Mouse (Mus musculus): ENCODE data around the gene Secisbp2l. TPM values are rescaled to one million over a fixed set of nuclear protein-coding genes. Genes with fewer than 3 reads are reported as not detected.

The Secisbp2l gene
- polyA plus RNA-seq, 1 experiment, result 44.6 TPM

DNA sequence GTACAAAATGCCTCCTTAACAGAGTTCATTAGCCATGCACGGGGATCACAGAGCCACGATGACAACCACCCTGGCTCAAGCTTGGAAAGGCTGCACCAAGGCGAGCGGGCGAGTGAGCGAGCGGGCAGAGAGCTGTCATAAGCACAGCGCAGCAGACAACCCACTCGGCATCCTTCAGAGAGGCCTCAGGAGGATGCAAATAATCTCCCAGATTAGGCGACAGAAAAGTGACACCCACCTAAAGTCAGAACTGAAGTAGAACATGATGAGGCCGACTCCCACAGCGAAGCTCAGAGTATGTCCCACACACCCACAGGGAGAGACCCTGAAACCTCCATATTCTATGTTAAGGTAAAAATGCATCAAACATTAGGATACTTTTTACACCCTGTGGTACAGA is 4.3 kb downstream of the Secisbp2l start:
- WGBS, result 58% methylated on average over 12 of the region's 12 CpGs
- no peak overlapping the region for H3K4me3 ChIP-seq (ENCODE audit: insufficient read depth, low read depth, low read length)
- peaks cover 6% of the 10 kb centered on the region for H3K4me1 ChIP-seq (ENCODE audit: control insufficient read depth, insufficient read depth, low read length)
- no peak overlapping the region for H3K27ac ChIP-seq (ENCODE audit: insufficient read depth, low read depth, low read length)
- TF ChIP-seq POLR2A (IDR thresholded peaks at IDR 0.05; ENCODE audit: insufficient read depth, low read depth, low read length), result no peak
- TF ChIP-seq CTCF (IDR thresholded peaks at IDR 0.05; ENCODE audit: insufficient read depth, low read depth, low read length), result no peak

DNA sequence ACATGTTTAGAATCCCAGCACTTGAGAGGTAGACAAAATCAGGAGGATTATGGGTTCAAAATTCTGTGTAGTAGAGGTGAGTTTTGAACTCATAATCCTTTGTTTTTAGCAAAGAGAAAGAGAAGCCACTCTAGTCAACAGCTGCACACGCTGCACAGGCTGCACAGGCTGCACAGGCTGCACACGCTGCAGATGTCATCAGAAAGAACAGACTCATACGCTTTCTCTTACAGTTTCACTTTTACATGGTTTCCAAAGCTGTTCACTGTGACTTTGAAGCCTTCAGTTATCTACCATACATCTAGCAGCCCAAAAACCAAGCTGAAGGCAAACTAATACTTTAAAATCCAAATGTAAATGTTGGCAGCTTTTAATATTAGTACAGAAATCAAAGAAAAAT is 5.7 kb downstream of the Secisbp2l start:
- peaks cover 6% of the 10 kb centered on the region for H3K4me1 ChIP-seq (ENCODE audit: control insufficient read depth, insufficient read depth, low read length)
- no peak for TF ChIP-seq CTCF (IDR thresholded peaks at IDR 0.05; ENCODE audit: insufficient read depth, low read depth, low read length)
- no peak for TF ChIP-seq POLR2A (IDR thresholded peaks at IDR 0.05; ENCODE audit: insufficient read depth, low read depth, low read length)
- WGBS, result 86% methylated on average over 3 of the region's 3 CpGs
- H3K4me3 ChIP-seq (ENCODE audit: insufficient read depth, low read depth, low read length), result no peak overlapping the region
- no peak overlapping the region for H3K27ac ChIP-seq (ENCODE audit: insufficient read depth, low read depth, low read length)

DNA sequence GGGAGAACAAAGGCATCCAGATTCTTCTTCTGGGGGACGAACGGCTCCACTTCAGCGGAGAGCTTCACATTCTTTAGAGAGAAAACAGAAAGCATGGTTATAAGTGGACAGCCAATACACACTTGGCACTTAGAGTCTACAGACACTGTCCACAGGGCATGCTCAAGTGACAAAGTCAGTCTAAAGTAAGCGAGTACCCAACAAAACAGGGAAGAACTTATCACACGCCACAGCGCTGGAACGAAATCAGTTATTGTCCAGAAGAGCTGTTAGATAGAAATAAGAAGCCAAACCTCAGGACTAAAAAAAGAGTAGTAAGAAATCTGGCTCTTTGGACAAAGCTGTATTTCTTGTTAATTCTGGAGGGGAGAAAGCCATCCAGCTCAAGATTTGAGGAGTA is 7.0 kb downstream of the Secisbp2l start:
- TF ChIP-seq POLR2A (IDR thresholded peaks at IDR 0.05; ENCODE audit: insufficient read depth, low read depth, low read length) (no peak), CTCF (IDR thresholded peaks at IDR 0.05; ENCODE audit: insufficient read depth, low read depth, low read length) (no peak)
- Histone ChIP-seq H3K27ac (ENCODE audit: insufficient read depth, low read depth, low read length) (no peak overlapping the region), H3K4me1 (ENCODE audit: control insufficient read depth, insufficient read depth, low read length) (peaks cover 6% of the 10 kb centered on the region), H3K4me3 (ENCODE audit: insufficient read depth, low read depth, low read length) (no peak overlapping the region)
- WGBS, result 87% methylated on average over 7 of the region's 7 CpGs

DNA sequence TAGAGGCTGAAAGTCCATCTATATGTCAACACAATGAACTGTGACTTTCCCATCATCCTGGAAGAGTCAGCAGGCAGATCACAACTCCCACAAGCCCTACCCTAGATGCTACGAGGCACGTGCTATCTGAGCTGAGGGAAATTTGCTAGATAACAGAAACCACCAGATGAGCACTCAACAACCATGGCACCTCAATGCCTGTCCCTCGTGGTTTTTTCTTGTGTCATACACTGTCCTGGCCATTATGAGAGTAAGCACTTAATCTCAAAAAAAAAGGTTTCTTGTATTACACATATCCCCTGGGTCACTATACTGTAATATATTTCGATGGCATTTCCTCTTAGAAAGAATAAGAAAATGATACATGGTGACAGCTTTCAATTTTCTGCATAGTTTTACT is 7.8 kb downstream of the Secisbp2l start:
- WGBS, result 88% methylated on average over 4 of the region's 4 CpGs
- peaks cover 3% of the 10 kb centered on the region for H3K4me1 ChIP-seq (ENCODE audit: control insufficient read depth, insufficient read depth, low read length)
- TF ChIP-seq CTCF (IDR thresholded peaks at IDR 0.05; ENCODE audit: insufficient read depth, low read depth, low read length), result no peak
- no peak for TF ChIP-seq POLR2A (IDR thresholded peaks at IDR 0.05; ENCODE audit: insufficient read depth, low read depth, low read length)
- no peak overlapping the region for H3K27ac ChIP-seq (ENCODE audit: insufficient read depth, low read depth, low read length)
- H3K4me3 ChIP-seq (ENCODE audit: insufficient read depth, low read depth, low read length), result no peak overlapping the region

DNA sequence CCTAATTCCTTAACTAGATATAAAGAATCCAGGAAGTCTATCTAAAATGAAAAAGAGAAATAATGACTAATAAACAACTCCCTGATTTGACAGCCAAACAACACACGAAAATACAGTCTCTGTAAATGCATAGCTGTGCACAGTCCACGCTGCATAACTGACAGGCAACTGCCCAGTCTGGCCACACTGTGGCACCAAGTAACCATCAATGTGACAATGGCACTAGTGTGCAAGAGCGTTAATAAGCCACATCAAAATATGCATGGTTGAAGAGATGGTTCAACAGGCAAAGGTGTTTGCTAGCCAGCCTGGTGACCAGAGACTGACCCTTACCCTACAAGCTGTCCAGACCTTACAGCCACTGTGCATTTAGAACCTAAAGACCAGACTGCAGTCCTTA is 17.6 kb downstream of the Secisbp2l start:
- WGBS, result 63% methylated on average over 3 of the region's 3 CpGs
- no peaks in the 10 kb centered on the region for H3K4me1 ChIP-seq (ENCODE audit: control insufficient read depth, insufficient read depth, low read length)
- TF ChIP-seq POLR2A (IDR thresholded peaks at IDR 0.05; ENCODE audit: insufficient read depth, low read depth, low read length) (no peak), CTCF (IDR thresholded peaks at IDR 0.05; ENCODE audit: insufficient read depth, low read depth, low read length) (no peak)
- no peak overlapping the region for H3K27ac ChIP-seq (ENCODE audit: insufficient read depth, low read depth, low read length)
- no peak overlapping the region for H3K4me3 ChIP-seq (ENCODE audit: insufficient read depth, low read depth, low read length)

DNA sequence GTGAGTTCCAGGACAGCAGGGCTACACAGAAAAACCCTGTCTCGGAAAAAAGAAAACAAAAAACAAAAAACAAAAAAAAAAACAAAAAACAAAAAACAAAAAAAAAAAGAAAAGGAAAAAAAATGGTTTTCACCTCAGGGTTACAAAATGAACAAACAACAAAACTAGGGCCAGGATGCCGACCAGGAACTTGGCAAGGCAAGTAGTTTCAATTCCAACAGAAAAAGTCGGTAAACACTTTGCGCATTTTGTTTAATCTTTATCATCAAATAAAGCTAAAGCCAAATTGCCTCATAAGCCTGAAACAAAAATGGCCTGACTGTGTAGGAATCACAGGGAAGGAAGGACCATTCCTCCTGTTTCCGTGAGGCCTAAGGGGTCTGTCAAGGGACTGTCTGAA is 18.1 kb downstream of the Secisbp2l start:
- no peak overlapping the region for H3K4me3 ChIP-seq (ENCODE audit: insufficient read depth, low read depth, low read length)

DNA sequence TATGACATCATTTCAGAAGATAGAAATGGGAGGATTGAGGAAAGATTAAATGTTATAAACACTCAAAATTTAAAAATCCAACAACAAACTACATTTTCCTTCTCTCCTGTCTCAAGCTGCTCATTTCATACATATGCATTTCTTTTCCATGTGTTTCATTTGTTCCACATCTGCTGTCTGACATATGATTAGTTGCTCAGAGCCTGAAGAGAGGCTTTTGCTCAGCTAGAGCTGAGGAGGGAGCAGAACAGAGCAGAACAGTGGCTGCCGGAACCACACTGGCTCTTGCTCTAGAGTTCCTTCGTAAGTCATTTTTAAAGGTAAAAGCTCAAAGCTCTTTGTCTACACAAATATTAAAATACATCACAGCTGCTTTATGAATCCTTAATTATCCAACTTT is 33.3 kb downstream of the Secisbp2l start:
- Histone ChIP-seq H3K27ac (ENCODE audit: insufficient read depth, low read depth, low read length) (no peak overlapping the region), H3K4me3 (ENCODE audit: insufficient read depth, low read depth, low read length) (no peak overlapping the region), H3K4me1 (ENCODE audit: control insufficient read depth, insufficient read depth, low read length) (no peaks in the 10 kb centered on the region)
- WGBS, result 86% methylated on average over 2 of the region's 2 CpGs
- TF ChIP-seq POLR2A (IDR thresholded peaks at IDR 0.05; ENCODE audit: insufficient read depth, low read depth, low read length) (no peak), CTCF (IDR thresholded peaks at IDR 0.05; ENCODE audit: insufficient read depth, low read depth, low read length) (no peak)

More for the DNA sequence above, 18.1 kb downstream of the Secisbp2l start:
- WGBS, result 82% methylated on average over 5 of the region's 5 CpGs
- Histone ChIP-seq H3K27ac (ENCODE audit: insufficient read depth, low read depth, low read length) (no peak overlapping the region), H3K4me1 (ENCODE audit: control insufficient read depth, insufficient read depth, low read length) (no peaks in the 10 kb centered on the region)
- TF ChIP-seq CTCF (IDR thresholded peaks at IDR 0.05; ENCODE audit: insufficient read depth, low read depth, low read length) (no peak), POLR2A (IDR thresholded peaks at IDR 0.05; ENCODE audit: insufficient read depth, low read depth, low read length) (no peak)

DNA sequence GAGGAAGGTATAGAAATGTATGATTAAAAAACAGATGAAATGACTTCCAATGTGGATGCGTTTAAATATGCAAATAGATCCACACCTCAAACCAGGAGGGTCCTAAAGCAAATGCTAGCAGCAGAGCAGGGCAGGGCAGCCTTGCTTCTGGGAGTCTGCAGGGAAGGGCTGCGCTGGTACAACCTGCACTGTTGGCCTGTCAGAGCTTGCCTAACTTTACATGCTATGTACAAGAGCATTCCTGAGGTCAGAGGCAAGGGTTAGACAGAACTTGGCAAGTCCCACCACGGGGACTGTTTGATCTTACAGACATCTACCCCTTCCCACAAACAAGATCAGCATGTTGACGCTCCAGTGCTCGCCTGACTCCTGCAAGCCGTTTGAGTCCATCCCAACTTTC is 43.3 kb downstream of the Secisbp2l start:
- no peak overlapping the region for H3K27ac ChIP-seq (ENCODE audit: insufficient read depth, low read depth, low read length)
- 83% methylated on average over 6 of the region's 6 CpGs for WGBS
- no peak for TF ChIP-seq POLR2A (IDR thresholded peaks at IDR 0.05; ENCODE audit: insufficient read depth, low read depth, low read length)
- no peak for TF ChIP-seq CTCF (IDR thresholded peaks at IDR 0.05; ENCODE audit: insufficient read depth, low read depth, low read length)

DNA sequence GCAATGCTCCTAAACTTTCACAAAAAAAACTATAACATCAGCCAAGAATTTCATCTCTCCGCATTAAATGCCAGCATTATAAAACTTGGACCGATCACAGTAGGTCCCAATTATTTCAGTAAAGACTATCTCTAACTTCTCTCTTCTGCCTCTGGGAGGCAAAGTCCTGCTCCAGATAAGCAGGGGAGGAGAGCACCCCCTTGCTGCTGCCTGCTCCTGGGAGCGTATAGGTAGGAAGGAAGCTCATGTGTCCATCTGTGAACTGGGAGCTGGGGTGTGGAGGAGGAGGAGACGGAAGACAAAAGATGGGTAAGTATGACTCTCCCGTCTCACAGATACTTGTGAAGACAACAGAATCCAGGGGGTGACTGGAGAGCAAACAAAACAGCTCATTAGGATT is 44.0 kb downstream of the Secisbp2l start:
- 72% methylated on average over 5 of the region's 5 CpGs for WGBS
- no peak overlapping the region for H3K4me3 ChIP-seq (ENCODE audit: insufficient read depth, low read depth, low read length)
- no peak overlapping the region for H3K27ac ChIP-seq (ENCODE audit: insufficient read depth, low read depth, low read length)
- TF ChIP-seq CTCF (IDR thresholded peaks at IDR 0.05; ENCODE audit: insufficient read depth, low read depth, low read length) (no peak), POLR2A (IDR thresholded peaks at IDR 0.05; ENCODE audit: insufficient read depth, low read depth, low read length) (no peak)
- no peaks in the 10 kb centered on the region for H3K4me1 ChIP-seq (ENCODE audit: control insufficient read depth, insufficient read depth, low read length)

More for the DNA sequence above, 43.3 kb downstream of the Secisbp2l start:
- Histone ChIP-seq H3K4me1 (ENCODE audit: control insufficient read depth, insufficient read depth, low read length) (no peaks in the 10 kb centered on the region), H3K4me3 (ENCODE audit: insufficient read depth, low read depth, low read length) (no peak overlapping the region)

DNA sequence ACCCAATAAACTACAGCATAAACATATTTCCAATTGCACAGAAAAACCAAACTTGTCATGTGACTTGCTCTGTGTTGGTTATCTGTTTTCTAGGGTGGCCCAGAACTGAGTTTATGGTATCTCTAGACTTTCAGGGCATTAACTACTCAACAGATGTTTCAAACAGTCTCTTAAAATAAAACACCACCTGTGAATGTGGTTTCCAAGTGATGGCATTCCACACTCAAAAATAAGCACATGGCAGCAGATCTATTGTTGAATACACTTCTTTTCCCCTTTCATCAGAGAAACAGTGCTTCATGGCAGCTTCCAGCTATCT is 46.7 kb downstream of the Secisbp2l start:
- TF ChIP-seq POLR2A (IDR thresholded peaks at IDR 0.05; ENCODE audit: insufficient read depth, low read depth, low read length), result no peak
- Histone ChIP-seq H3K4me3 (ENCODE audit: insufficient read depth, low read depth, low read length) (no peak overlapping the region), H3K27ac (ENCODE audit: insufficient read depth, low read depth, low read length) (no peak overlapping the region), H3K4me1 (ENCODE audit: control insufficient read depth, insufficient read depth, low read length) (peaks cover 8% of the 10 kb centered on the region)
